Mouse (Mus musculus) lung, embryonic 15.5 days (tissue): ENCODE results near the gene Iqck. TPM values are rescaled to one million over a fixed set of nuclear protein-coding genes. Genes with fewer than 3 reads are reported as not detected.
A peak's percentile ranks its signal among the peaks of the same experiment; 100 is the strongest.

Experiments
- ATAC-seq: fragments of 200-750 bp; cut with Nextera tagmentation; 2 replicates; pipeline ENCODE4 v1.8.0; 2017; ENCODE audit warnings: moderate number of reproducible peaks, borderline replicate concordance; ENCODE audit not compliant: low FRiP score, low TSS enrichment; ENCODE audit errors: extremely low read depth
- H3K27ac ChIP-seq: fragments of 300-500 bp; sonication (generic); 2 replicates; pipeline ENCODE4 v1.5.1; 2015; ENCODE audit warnings: moderate library complexity, mild to moderate bottlenecking, inconsistent platforms
- H3K27me3 ChIP-seq: fragments of 300-500 bp; sonication (generic); 2 replicates; pipeline ENCODE4 v1.6.1; 2015; ENCODE audit warnings: inconsistent platforms
- H3K36me3 ChIP-seq: fragments of 300-500 bp; sonication (generic); 2 replicates; pipeline ENCODE4 v1.6.1; 2015; ENCODE audit warnings: inconsistent platforms
- H3K4me1 ChIP-seq: fragments of 300-500 bp; sonication (generic); 2 replicates; pipeline ENCODE4 v1.6.1; 2015; ENCODE audit warnings: inconsistent platforms
- H3K4me2 ChIP-seq: fragments of 300-500 bp; sonication (generic); 2 replicates; pipeline ENCODE4 v1.6.1; 2015; ENCODE audit warnings: inconsistent platforms, mild to moderate bottlenecking, moderate library complexity
- H3K4me3 ChIP-seq: fragments of 300-500 bp; sonication (generic); 2 replicates; pipeline ENCODE4 v1.5.1; 2015; ENCODE audit warnings: mild to moderate bottlenecking, inconsistent platforms
- H3K9ac ChIP-seq: fragments of 300-500 bp; sonication (generic); 2 replicates; pipeline ENCODE4 v1.6.1; 2015; ENCODE audit warnings: inconsistent platforms
- H3K9me3 ChIP-seq: fragments of 300-500 bp; sonication (generic); 2 replicates; pipeline ENCODE4 v1.6.1; 2016; ENCODE audit warnings: inconsistent platforms
- WGBS: fragments of 180-500 bp; shearing (Covaris S2); methylation state at CpG from one replicate; pipeline ENCODE4 v1.1.7; 2015; 5-methylcytosine and 5-hydroxymethylcytosine counted together
- polyA plus RNA-seq: library from polyadenylated mRNA; unstranded; fragments of >200 nt; fragmentation: Nextera tagmentation; extraction: Ambion mirVana; gene quantifications from 2 replicates; pipeline ENCODE4 v1.2.1, GENCODE M21; 2015

Iqck gene
- polyA plus RNA-seq, 1 experiment from 2014 or later: 3.7 TPM

DNA sequence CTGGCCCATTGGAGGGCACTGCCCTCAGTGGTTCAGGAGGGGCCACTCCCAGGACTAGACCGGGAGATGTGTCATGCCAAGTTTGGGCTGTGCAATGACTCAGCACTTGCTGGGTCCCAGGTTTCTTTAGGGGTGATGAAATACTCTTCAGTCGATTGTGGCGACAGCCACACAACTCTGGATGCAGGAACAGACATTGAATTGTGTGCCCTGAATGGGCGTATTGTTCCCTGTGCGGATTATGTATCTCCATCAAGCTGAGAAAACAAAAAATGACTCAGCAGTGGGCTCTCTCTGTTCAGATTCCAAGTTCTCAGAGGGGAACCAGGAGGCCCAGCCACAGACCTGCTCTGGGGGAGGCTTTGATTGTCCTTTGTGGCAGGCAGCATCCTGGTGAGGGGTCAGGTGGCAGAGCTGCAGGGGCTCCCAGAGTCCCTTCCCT is 27.6 kb upstream of the Iqck start:
- 0 out of 2 replicates have a peak, but pooled peaks have one; percentile 16 for ATAC-seq
- no peak overlapping the region for H3K27ac ChIP-seq

GRCm38 (mm10) chr7:118837901-118838300 is 17.7 kb upstream of the Iqck start:
- no peak for ATAC-seq
- Histone ChIP-seq H3K4me2 (no peak overlapping the region), H3K27ac (no peak overlapping the region), H3K9me3 (no peaks in the 10 kb centered on the region), H3K9ac (no peak overlapping the region), H3K36me3 (peaks cover 72% of the 10 kb centered on the region), H3K27me3 (no peaks in the 10 kb centered on the region), H3K4me1 (no peaks in the 10 kb centered on the region), H3K4me3 (no peak overlapping the region)
- WGBS: 83% methylated on average over 5 of the region's 5 CpGs

More for the DNA sequence above, 27.6 kb upstream of the Iqck start:
- no peaks in the 10 kb centered on the region for H3K27me3 ChIP-seq
- H3K4me2 ChIP-seq: no peak overlapping the region
- no peaks in the 10 kb centered on the region for H3K4me1 ChIP-seq
- no peak overlapping the region for H3K4me3 ChIP-seq
- no peak overlapping the region for H3K9ac ChIP-seq
- peaks cover 5% of the 10 kb centered on the region; the same call in 1 of the 2 replicates for H3K36me3 ChIP-seq
- H3K9me3 ChIP-seq: no peaks in the 10 kb centered on the region
- 59% methylated on average over 5 of the region's 5 CpGs for WGBS

GRCm38 (mm10) chr7:118841030-118841745 is 14.4 kb upstream of the Iqck start:
- H3K9me3 ChIP-seq: no peaks in the 10 kb centered on the region
- peaks cover 79% of the 10 kb centered on the region for H3K36me3 ChIP-seq
- H3K4me1 ChIP-seq: no peaks in the 10 kb centered on the region
- no peak overlapping the region for H3K4me3 ChIP-seq
- H3K27me3 ChIP-seq: no peaks in the 10 kb centered on the region
- no peak overlapping the region for H3K9ac ChIP-seq
- H3K4me2 ChIP-seq: no peak overlapping the region
- no peak overlapping the region for H3K27ac ChIP-seq
- 76% methylated on average over 8 of the region's 8 CpGs for WGBS
- no peak for ATAC-seq

DNA sequence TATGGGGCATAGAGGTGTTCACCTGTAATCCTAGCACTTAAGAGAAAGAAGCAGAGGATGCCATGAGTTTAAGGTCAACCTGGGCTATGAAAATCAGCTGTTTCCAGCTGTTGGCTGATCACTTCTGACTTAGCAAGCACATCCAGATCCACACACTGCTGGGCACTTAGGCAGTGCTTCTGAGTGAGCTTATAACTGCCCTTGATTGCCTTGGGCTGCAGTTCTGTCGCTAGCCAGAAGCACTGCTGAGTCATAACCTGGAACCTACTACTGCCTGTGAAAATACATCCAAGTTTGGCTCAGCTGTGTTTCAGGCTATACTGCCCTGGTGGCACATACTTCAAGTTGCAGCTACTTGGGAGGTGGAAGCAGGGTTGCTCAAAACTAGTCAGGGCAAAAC is 13.8 kb upstream of the Iqck start:
- no peak for ATAC-seq
- Histone ChIP-seq H3K9ac (no peak overlapping the region), H3K36me3 (peaks cover 83% of the 10 kb centered on the region), H3K4me1 (no peaks in the 10 kb centered on the region), H3K27ac (no peak overlapping the region), H3K9me3 (no peaks in the 10 kb centered on the region), H3K4me3 (no peak overlapping the region), H3K4me2 (no peak overlapping the region), H3K27me3 (no peaks in the 10 kb centered on the region)
- 56% methylated on average over 1 of the region's 1 CpGs for WGBS

DNA sequence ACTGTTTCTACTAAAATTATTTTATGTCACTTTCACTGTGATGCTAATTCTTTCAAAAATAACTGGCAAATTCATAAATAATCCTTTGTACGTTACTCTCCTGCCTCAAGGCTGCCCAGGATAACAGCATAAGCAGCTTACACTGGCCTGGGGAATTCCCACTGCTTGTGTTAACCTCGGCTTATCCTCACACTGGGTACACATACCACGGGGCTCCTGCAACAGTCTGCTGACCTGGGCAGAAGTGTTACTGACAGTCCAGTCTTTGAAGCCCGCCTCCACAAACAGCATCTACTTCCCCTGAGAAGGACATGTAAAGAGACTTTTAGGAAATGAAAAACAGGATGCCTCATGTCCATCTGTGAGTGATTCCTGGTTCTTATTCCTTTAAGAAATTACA is 12.6 kb upstream of the Iqck start:
- Histone ChIP-seq H3K9me3 (no peaks in the 10 kb centered on the region), H3K27me3 (no peaks in the 10 kb centered on the region)
- no peak for ATAC-seq

DNA sequence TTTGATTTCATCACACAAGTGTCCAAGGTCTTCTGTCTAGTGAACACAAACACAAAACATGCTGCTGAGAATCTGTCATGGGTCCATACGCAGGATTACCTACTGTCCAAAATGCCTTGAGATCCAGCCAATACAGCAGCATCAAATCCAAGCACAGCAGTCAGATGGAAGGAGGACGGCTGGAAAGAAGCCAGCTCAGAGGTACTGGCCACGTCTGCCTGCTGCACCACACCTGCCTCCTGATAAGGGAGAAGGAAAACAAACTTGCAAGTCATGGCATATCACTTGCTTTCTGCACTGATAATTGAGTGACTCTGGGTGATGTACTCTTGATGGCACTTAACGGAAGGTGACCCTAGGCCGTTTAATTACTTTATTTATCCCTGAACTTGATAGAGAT is 10.4 kb upstream of the Iqck start:
- H3K27ac ChIP-seq: no peak overlapping the region
- no peak for ATAC-seq
- H3K4me3 ChIP-seq: no peak overlapping the region
- no peaks in the 10 kb centered on the region for H3K27me3 ChIP-seq
- H3K9me3 ChIP-seq: no peaks in the 10 kb centered on the region
- peaks cover 90% of the 10 kb centered on the region for H3K36me3 ChIP-seq
- WGBS: 66% methylated on average over 5 of the region's 5 CpGs
- no peak overlapping the region for H3K9ac ChIP-seq
- H3K4me1 ChIP-seq: peaks cover 14% of the 10 kb centered on the region; the same call in 1 of the 2 replicates
- no peak overlapping the region for H3K4me2 ChIP-seq

More for the DNA sequence above, 12.6 kb upstream of the Iqck start:
- peaks cover 86% of the 10 kb centered on the region for H3K36me3 ChIP-seq
- no peak overlapping the region for H3K4me2 ChIP-seq
- H3K4me1 ChIP-seq: no peaks in the 10 kb centered on the region
- WGBS: 64% methylated on average over 4 of the region's 4 CpGs
- H3K9ac ChIP-seq: no peak overlapping the region
- no peak overlapping the region for H3K4me3 ChIP-seq
- no peak overlapping the region for H3K27ac ChIP-seq

- no peak overlapping the region for H3K9ac ChIP-seq
- no peaks in the 10 kb centered on the region for H3K27me3 ChIP-seq
- H3K36me3 ChIP-seq: peaks cover 88% of the 10 kb centered on the region
- H3K9me3 ChIP-seq: no peaks in the 10 kb centered on the region
- no peak overlapping the region for H3K4me2 ChIP-seq
- H3K4me3 ChIP-seq: no peak overlapping the region
- H3K4me1 ChIP-seq: peaks cover 20% of the 10 kb centered on the region; the same call in 1 of the 2 replicates
- WGBS: 82% methylated on average over 4 of the region's 4 CpGs
- no peak for ATAC-seq
- H3K27ac ChIP-seq: no peak overlapping the region
These were observed 9.2 kb upstream of the Iqck start for GRCm38 (mm10) chr7:118846329-118846728.

- no peaks in the 10 kb centered on the region for H3K27me3 ChIP-seq
- 55% methylated on average over 10 of the region's 10 CpGs for WGBS
- H3K4me1 ChIP-seq: peaks cover 26% of the 10 kb centered on the region; the same call in 1 of the 2 replicates
- H3K4me3 ChIP-seq: no peak overlapping the region
- peak; percentile 23; the same call in 1 of the 2 replicates for ATAC-seq
- peak overlapping the region; percentile 43 for H3K27ac ChIP-seq
- H3K9me3 ChIP-seq: no peaks in the 10 kb centered on the region
- H3K9ac ChIP-seq: no peak overlapping the region
- no peak overlapping the region for H3K4me2 ChIP-seq
- H3K36me3 ChIP-seq: peaks cover 84% of the 10 kb centered on the region
These were observed 6.8 kb upstream of the Iqck start for GRCm38 (mm10) chr7:118848796-118849195.

- Histone ChIP-seq H3K4me2 (no peak overlapping the region), H3K36me3 (peaks cover 75% of the 10 kb centered on the region), H3K27ac (peak overlapping the region; percentile 43), H3K4me3 (no peak overlapping the region), H3K9me3 (no peaks in the 10 kb centered on the region), H3K4me1 (peaks cover 34% of the 10 kb centered on the region), H3K9ac (no peak overlapping the region), H3K27me3 (no peaks in the 10 kb centered on the region)
- no peak for ATAC-seq
- 71% methylated on average over 5 of the region's 5 CpGs for whole genome bisulfite sequencing
These were observed 5.9 kb upstream of the Iqck start for GRCm38 (mm10) chr7:118849543-118850250.

GRCm38 (mm10) chr7:118850676-118851290 is 4.8 kb upstream of the Iqck start:
- H3K9ac ChIP-seq: no peak overlapping the region
- H3K4me1 ChIP-seq: peaks cover 37% of the 10 kb centered on the region
- no peak overlapping the region for H3K4me3 ChIP-seq
- no peak overlapping the region for H3K27ac ChIP-seq
- H3K9me3 ChIP-seq: no peaks in the 10 kb centered on the region
- WGBS: 71% methylated on average over 9 of the region's 9 CpGs
- no peaks in the 10 kb centered on the region for H3K27me3 ChIP-seq
- no peak for ATAC-seq
- peaks cover 64% of the 10 kb centered on the region for H3K36me3 ChIP-seq
- no peak overlapping the region for H3K4me2 ChIP-seq

- Histone ChIP-seq H3K4me3 (no peak overlapping the region), H3K27ac (no peak overlapping the region), H3K36me3 (peaks cover 56% of the 10 kb centered on the region), H3K9ac (no peak overlapping the region), H3K4me1 (peaks cover 42% of the 10 kb centered on the region), H3K9me3 (no peaks in the 10 kb centered on the region), H3K27me3 (no peaks in the 10 kb centered on the region), H3K4me2 (no peak overlapping the region)
- no peak for ATAC-seq
- WGBS: 86% methylated on average over 7 of the region's 7 CpGs
These were observed 4.0 kb upstream of the Iqck start for GRCm38 (mm10) chr7:118851571-118851970.

DNA sequence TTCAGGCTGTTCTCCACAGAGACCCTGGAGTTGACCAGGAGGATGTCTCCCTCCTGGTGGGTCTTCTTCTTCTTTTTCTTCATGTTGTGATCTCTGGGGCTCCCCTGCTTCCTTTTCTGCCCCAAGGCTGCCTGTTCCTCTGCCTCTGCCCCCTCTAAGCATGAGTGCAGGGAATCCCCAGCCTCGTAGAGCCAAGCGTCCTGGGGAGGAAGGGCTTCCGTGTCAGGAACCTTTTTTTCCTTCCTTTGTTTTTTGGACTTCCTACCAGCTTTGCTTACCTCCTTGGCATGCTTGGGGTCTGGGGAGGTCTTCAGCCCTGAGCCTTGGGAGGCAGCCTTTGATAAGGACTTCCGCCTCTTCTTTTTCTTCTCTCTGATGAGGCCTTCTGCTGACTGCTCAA is 2.9 kb upstream of the Iqck start:
- no peak overlapping the region for H3K27ac ChIP-seq
- H3K4me3 ChIP-seq: no peak overlapping the region
- peaks cover 47% of the 10 kb centered on the region for H3K36me3 ChIP-seq
- no peak overlapping the region for H3K4me2 ChIP-seq
- H3K27me3 ChIP-seq: no peaks in the 10 kb centered on the region
- H3K9me3 ChIP-seq: no peaks in the 10 kb centered on the region
- peaks cover 42% of the 10 kb centered on the region for H3K4me1 ChIP-seq
- no peak overlapping the region for H3K9ac ChIP-seq
- 71% methylated on average over 4 of the region's 4 CpGs for WGBS
- ATAC-seq: no peak
